Mouse (Mus musculus): Measurements from ENCODE around the gene Vat1. TPM values are rescaled to one million over a fixed set of nuclear protein-coding genes. Genes with fewer than 3 reads are reported as not detected.

The Vat1 gene
- total RNA-seq, 4 experiments from 2014 or later, result 40.7 to 54.4 (median 45.8) TPM

Small RNA genes lying within 50 kb of the gene (microRNA-seq; reads per million reads assigned to microRNA genes)
- gene Mir6929, result 0.88 to 1.3 reads per million in 2 experiments

Other genes starting within 250 kb of the Vat1 start
- gene Ezh1, start 239.8 kb downstream of the Vat1 start, total RNA-seq (2022), result 10 to 100 TPM; 62.4 to 63.9 (median 63.7) TPM
- 10 to 100 TPM; 32.9 to 51.1 (median 37.6) TPM for gene Ramp2, start 220.2 kb downstream of the Vat1 start, total RNA-seq (2022)
- gene Vps25, start 212.5 kb downstream of the Vat1 start, total RNA-seq (2022), result 10 to 100 TPM; 56.7 to 70.0 (median 65.8) TPM
- 10 to 100 TPM; 11.1 to 12.2 (median 11.6) TPM for gene Wnk4, start 205.7 kb downstream of the Vat1 start, total RNA-seq (2022)
- gene Cntd1, start 187.2 kb downstream of the Vat1 start, total RNA-seq (2022), result under 1 TPM; 0.25 to 0.55 (median 0.35) TPM
- 100 to 1,000 TPM in 2 of 4 experiments, 10 to 100 TPM in 2; 95.8 to 105 (median 101) TPM for gene Coa3, start 187.1 kb downstream of the Vat1 start, total RNA-seq (2022)
- gene Becn1, start 163.9 kb downstream of the Vat1 start, total RNA-seq (2022), result 100 to 1,000 TPM; 178 to 237 (median 199) TPM
- gene Psme3, start 150.0 kb downstream of the Vat1 start, total RNA-seq (2022), result 100 to 1,000 TPM; 108 to 132 (median 125) TPM
- 1 to 10 TPM; 3.8 to 5.3 (median 4.7) TPM for gene Aoc2, start 141.2 kb downstream of the Vat1 start, total RNA-seq (2022)
- gene Aoc3, start 135.6 kb downstream of the Vat1 start, total RNA-seq (2022), result under 1 TPM; 0.39 to 0.75 (median 0.59) TPM
- gene G6pc, start 98.7 kb downstream of the Vat1 start, total RNA-seq (2022), result not detected
- 10 to 100 TPM; 47.2 to 57.2 (median 47.5) TPM for gene Aarsd1, start 48.6 kb downstream of the Vat1 start, total RNA-seq (2022)
- 1 to 10 TPM; 4.4 to 6.6 (median 5.2) TPM for gene Gm27029, start 41.4 kb downstream of the Vat1 start, total RNA-seq (2022)
- 10 to 100 TPM; 31.1 to 37.3 (median 34.4) TPM for gene Rundc1, start 41.1 kb downstream of the Vat1 start, total RNA-seq (2022)
- 1 to 10 TPM; 2.1 to 3.5 (median 3.1) TPM for gene Ptges3l, start 40.9 kb downstream of the Vat1 start, total RNA-seq (2022)
- gene Rpl27, start 23.9 kb downstream of the Vat1 start, total RNA-seq (2022), result 10 to 100 TPM; 20.6 to 44.6 (median 32.7) TPM
- gene Ifi35, start 17.8 kb downstream of the Vat1 start, total RNA-seq (2022), result 1 to 10 TPM; 2.8 to 4.8 (median 3.3) TPM
- 100 to 1,000 TPM; 156 to 190 (median 176) TPM for gene Rnd2, start 1.2 kb downstream of the Vat1 start, total RNA-seq (2022)
- 1 to 10 TPM in 3 of 4 experiments, under 1 TPM in 1; 0.78 to 1.4 (median 1.3) TPM for gene Brca1, start 85.7 kb upstream of the Vat1 start, total RNA-seq (2022)
- 100 to 1,000 TPM; 131 to 144 (median 133) TPM for gene Nbr1, start 85.9 kb upstream of the Vat1 start, total RNA-seq (2022)
- 1 to 10 TPM in 3 of 4 experiments, under 1 TPM in 1; 0.97 to 3.1 (median 2.2) TPM for gene Tmem106a, start 116.0 kb upstream of the Vat1 start, total RNA-seq (2022)
- not detected for gene Gm11634, start 133.0 kb upstream of the Vat1 start, total RNA-seq (2022)
- 10 to 100 TPM in 2 of 4 experiments, 1 to 10 TPM in 2; 7.8 to 11.5 (median 9.5) TPM for gene Rdm1, start 161.0 kb upstream of the Vat1 start, total RNA-seq (2022)
- 10 to 100 TPM; 25.0 to 36.9 (median 30.7) TPM for gene Arl4d, start 199.3 kb upstream of the Vat1 start, total RNA-seq (2022)